Mouse (Mus musculus) c-Kit-positive CD71-positive TER-119-positive erythroid progenitor cells, embryonic 14.5 days (primary cell): ENCODE results near the gene Ddx27.

Experiments used
- DNase-seq: peaks from one replicate; pipeline ENCODE4 v3.0.0-alpha.2; 2013; ENCODE audit warnings: low spot score

The Ddx27 gene

DNA sequence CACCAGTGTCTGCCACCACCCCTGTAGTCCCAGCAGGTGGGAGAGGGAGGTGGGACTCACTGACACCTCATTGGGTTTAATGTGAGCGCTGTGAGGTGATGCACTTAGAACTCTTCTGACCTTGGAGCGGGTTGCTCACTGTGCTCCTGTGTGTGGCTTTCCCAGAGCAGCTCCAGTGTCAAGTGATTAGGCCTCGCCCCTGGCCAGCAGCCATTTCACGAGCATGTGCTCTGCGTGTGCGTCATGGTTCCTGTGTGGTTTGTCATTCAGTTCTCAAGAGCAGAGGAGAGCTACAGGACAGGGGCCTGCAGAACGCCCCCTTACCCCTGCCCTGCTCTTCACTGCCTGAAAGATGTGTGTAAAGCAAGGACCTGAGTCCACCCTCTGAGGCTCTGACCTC is 13.6 kb downstream of the Ddx27 start:
- DNase-seq = no peak

DNA sequence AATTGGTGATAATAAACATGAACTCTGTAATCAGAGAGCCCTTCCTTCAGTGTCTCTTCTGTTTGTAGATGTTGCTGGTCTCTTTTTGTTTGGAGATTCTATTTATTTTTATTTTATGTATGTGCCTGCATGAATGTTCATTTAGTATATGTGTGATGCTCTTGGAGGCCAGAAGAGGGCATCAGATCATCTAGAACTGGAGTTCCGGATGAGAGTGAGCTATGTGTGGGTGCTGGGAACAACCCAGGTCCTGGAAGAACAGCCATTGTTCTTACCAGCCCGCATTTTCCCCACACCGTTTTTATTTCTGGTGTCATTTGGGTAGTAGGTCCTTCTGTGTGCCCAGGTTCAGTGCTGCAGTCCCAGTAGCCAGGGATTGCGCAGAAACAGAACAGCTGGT is 15.5 kb downstream of the Ddx27 start:
- no peak for DNase-seq

DNA sequence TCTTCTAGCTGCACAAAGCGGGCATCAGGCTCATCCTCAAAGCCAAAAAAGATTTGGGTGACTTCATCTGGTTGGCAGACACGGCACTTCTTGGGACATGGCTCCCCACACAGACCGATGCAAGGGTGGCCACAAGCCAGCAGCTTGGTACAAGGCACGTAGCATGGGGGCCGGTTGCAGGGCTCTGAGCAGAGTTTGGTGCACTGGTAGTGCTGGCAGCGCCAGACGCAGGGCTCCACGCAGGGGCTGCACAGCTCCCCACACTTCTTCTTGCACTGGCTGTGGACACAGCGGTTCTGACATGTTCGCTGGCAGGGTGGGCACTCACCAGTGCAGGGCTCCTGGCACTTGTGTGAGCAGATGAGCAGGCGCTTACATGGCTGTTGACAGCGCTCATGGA is 22.7 kb downstream of the Ddx27 start:
- no peak for DNase-seq

DNA sequence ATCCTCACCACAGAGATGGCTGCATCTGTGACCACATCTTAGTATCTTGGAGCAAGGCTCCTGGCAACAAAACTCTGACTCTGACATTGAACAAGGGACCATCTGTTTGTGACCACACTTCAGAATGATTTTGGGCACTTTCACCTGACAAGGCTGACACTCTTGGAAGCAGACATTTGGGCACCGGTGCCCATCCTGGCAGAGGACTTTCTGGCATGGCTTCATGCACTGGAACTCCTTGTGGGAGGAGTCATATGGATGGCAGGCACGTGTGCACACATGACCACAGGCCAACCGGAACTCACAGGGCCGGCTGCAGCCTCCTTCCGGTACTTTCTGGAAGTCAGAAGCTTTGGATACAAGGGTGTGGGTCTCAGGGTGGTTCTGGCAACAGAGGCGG is 23.3 kb downstream of the Ddx27 start:
- no peak for DNase-seq

- DNase-seq = no peak
These were observed 23.7 kb downstream of the Ddx27 start for GRCm38 (mm10) chr2:167038716-167039115.

GRCm38 (mm10) chr2:167039386-167039785 is 24.4 kb downstream of the Ddx27 start:
- DNase-seq = peak; percentile 29

DNA sequence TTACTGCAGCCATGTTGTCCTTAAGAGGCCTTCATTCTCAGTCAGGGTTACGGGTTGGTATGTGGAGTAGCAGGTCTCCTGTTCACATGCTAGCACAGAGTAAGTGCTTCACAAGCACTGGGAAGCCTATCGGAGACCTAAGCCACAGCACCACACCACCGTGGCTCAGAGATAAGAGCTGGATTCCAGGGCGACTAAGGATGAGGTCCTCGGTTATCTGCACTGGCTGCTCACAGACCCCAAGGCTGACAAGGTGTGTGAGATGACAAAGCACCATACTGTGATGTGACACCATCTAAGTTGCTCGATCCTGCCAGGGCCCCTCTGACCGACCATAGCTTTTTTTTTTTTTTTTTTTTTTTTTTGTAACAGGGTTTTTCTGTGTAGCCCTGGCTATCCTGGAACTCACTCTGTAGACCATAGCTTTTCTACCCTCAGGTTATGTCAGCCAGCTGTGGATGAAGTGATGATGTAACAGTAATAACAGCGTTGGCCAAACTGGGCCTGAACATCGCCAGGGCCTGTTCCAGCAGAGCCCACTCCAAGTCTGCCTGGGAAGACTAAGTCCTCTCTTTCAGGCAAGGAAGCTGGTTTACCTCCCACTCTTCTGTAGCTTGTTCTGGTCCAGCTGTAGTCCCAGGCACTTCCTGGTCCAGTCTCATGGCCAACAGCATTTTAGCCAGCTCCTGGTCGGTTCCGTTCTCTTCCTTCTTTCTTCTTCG is 28.6 kb downstream of the Ddx27 start:
- peak; percentile 94 for DNase-seq

- DNase-seq = no peak
These were observed 33.2 kb downstream of the Ddx27 start for GRCm38 (mm10) chr2:167048223-167048622.

- DNase-seq = no peak
These were observed 33.8 kb downstream of the Ddx27 start for GRCm38 (mm10) chr2:167048698-167049358.

DNA sequence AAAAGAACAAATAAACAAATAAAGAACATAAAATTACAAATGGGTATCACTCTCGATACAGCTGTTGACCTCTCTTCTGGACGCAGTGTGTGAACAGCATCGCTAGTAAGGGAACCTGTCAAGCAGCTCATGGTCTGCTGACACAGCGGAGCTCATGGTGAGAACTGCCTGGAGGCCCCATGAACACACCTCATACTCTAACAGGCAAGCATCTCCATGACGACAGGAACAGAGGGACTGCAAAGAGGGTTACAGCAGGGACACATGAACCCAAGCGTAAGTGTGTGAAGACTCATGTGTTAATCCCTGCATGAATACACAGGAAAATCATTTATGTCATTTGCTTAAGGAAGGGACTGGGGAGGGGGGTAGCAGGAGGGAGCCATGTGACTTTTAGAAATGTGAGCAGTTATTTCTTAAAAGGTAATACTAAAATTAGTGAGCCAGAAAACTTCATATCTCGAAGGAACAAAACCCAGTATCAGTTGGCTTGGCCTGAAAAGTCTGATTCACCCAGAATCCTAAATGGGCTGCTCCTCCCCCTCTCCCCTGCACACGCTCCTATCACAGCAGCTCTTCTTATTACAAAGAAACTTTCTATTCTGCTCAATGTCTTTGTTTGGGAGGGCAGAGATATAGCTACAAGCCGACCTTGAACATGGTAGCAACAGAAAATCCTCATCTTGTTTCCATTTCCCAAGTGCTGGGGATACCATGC is 38.3 kb downstream of the Ddx27 start:
- DNase-seq = no peak

DNA sequence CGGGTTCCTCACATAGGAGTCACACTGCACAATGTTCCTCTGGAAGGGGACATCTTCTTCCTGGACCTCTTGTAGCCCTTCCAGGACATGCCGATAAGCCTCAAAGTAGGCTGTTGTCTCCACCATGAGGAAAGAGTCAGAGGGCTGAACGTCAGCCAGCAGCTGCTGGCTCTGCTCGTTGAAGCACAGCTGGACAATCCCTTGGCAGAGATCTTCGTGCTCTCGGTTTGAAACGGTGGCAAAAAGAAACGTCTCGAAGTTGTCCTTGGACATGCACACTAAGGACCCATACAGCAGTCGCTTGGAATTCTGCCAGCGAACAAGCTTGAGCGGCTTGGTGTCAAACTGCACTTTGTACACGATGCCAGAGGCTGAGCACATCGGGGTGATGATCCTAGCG is 40.4 kb downstream of the Ddx27 start:
- DNase-seq = no peak

DNA sequence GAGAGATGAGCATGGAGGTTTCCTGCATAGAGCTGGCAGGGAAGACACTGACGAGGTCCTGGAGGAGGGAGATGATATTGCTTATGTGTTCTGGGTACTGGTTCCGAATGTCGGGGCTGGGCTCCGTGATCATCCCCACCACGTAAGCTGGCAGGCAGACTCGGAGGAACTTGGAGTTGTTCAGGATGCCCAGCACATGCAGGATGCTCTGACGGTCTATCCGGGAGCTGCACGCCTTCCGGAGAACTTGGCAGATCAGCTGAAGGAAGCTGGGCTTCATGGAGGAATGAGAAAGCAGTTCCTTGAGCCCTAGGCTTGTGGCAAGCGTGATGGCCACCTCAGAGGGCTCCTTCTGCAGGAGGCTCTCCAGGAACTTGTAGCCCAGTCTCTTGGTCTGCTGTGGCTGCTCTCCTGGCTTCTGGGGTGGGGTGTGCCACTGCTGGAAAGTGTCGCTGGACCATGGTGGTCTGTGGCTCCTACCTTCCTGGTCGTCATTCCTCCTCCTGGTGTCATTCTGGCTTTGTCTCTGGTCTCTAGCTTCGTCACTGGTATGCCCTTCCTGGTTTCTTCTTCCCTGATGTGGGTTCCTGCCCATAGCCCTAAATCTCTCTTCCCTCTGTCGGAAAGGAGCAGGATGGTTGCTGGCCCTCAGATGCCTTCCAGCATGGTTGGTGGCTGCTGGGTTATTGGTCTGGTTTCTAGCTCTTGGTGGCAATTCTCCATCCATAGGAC is 41.4 kb downstream of the Ddx27 start:
- no peak for DNase-seq

DNA sequence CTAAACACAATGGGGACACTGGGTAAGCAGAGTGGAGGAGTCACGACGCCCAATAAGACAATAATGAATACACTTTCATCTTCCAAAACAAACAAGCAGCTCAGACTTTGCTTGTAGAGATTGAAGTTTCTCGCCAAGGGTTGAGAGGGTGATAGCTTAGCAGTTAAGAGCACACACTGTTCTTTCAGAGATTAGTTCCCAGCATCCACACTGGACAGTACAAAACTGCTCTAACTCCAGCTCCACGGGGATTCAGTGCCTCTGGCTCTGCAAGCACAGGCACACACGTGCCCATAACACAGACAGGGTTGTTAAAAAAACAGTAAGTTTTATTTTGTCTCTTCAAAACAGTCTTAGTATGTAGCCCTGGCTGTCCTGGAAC is 41.9 kb downstream of the Ddx27 start:
- no peak for DNase-seq

DNA sequence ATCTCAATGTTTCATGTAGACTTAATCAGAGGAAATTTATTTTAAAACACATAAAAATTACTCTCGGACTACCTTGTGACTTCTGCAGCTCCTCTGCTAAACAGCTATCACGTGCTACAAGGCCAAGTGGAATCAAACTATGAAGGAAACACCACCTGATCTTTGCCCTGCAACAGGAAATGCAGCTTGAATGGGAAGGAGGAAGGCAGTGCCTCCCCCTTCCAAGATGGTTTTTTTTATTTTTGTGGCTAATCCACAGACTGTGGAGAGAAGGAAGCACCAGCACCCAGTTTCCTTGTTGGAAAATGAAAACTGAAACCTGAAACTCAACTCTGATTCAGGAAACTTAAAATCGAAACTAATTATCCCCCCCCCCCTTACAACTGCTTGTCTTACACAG is 43.2 kb downstream of the Ddx27 start:
- no peak for DNase-seq

GRCm38 (mm10) chr2:167058814-167059387 is 43.9 kb downstream of the Ddx27 start:
- no peak for DNase-seq

DNA sequence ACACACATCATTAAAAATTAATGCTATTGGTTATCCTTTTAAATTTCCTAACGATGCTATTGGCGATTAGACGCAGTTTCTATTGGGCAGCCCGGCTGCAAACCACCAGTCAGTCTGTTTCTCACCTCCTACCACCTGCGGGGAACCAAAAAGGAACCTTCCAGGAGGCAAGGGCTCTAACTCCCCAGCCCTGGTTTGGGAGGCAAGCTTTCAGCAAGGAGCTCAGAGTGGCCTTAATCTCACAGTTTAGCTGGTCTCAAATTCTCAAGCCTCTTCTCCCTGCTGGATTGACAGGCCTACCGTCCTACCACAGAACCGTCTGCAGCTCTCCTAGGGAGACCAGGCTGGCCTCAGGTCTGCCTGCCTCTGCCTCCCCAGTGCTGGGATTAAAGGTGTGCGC is 44.5 kb downstream of the Ddx27 start:
- DNase-seq = no peak

DNA sequence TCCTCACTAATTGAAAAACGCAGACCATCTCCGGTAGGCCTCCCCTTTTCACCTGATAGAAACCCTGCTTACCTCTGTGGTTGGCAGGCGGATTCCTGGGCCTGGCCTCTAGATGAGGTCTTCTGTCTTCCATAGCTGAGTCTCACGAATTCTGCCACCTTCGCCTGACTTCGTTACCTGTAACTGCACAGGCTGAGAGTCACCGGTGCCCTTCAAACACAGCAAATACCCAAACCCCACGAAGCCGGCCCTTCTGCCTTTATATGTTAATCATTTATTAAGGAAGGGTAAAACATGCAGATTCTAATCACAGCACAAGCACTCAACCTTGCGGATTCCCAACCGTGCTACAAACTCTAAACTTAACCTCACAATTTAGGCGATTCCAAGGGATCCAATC is 45.0 kb downstream of the Ddx27 start:
- DNase-seq = no peak

GRCm38 (mm10) chr2:167060360-167060759 is 45.4 kb downstream of the Ddx27 start:
- DNase-seq = no peak

GRCm38 (mm10) chr2:167060761-167061160 is 45.8 kb downstream of the Ddx27 start:
- no peak for DNase-seq

GRCm38 (mm10) chr2:167061381-167062034 is 46.5 kb downstream of the Ddx27 start:
- DNase-seq = no peak

- peak; percentile 96 for DNase-seq
These were observed 47.5 kb downstream of the Ddx27 start for GRCm38 (mm10) chr2:167062497-167062911.
